Mouse (Mus musculus): Measurements from ENCODE around the gene Arhgap22.

Gene Arhgap22

DNA sequence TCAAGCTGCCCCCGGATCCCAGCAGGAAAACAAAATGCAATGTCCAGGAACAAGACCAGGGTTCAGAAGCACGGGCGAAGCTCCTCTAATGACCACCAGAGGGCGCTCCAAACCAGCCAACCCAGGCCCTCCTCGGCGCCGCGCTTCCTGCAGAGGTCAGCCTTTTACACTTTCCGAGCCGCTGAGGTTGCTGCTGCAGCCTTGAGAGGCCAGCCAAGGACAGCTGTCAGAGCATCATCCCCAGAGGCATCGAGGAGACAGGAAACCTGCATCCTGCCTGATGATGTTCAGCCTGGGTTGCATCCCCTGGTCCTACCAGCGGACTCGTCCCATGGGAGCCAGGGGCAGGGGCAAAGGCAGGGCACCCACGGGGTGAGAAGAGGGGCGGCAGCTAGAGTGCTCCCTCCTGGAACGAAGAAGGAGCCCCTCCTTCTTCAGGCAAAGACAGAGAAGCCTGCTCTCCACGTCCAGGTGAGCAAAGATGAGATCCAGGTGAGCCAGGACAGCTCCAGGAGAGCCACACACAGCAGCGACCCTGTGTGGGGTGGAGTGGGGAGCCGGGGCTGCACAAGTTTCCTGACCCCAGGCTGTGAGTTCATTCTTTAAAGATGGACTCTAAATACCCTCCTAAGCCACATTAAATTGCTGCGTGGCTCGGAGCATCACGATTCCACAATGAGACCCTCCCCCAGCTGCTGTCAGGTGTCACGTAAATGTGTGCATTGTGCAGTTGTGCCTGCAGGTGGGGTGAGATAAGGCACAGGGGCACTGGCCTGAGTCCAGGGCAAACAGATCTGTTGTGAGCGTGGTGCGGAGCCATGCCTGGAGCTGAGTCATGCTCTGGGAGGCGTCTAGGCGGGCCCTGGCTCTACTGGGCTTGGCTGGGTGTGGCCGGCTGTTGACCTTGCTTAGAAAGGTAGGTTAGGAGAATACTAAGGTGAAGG is at the start of gene Arhgap22:
TSS of gene Arhgap22 (plus strand) at position 204 of the 944 bp plus-strand sequence.
- peak; percentile 50 for DNase-seq (ENCODE audit: low read depth, low spot score)

DNA sequence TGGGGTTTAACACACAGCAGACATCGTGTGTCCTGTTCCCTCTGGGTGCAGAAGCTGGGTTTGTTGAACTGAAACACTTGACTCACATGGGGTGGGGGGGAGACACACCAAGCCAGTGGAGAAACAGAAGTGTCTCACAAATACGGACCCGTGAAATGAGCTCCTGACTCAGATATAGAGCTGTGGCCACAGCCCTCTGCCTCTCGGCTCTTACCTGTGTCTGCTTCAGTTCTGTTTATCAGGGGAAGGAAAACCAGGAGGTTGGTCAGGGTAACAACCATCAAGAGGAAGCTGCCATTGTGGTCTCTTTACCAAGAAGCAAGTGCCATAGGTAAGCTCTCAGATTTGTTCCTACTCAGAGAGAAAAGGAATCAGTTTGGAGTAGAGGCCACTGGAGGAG is 45.1 kb upstream of the Arhgap22 start:
- no peak for DNase-seq (ENCODE audit: low read depth, low spot score)

DNA sequence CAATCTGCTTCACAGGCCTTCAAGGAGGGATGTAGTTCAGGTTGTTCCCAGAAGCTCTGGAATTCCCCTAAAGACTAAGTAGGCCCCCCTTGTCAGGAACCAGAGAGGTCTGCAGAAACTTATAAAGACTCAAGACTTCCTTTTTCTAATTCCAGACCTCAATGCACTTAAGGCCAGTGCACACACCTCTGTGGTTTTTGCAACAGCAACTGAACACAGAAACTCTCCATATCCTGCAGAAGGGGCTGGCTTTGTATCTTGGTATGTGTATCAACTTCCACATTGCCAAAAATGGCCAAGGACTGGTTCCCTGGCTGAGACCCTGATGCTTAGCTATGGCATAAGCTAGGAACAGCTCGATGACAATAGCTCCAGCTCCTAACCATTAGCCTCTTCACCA is 41.9 kb upstream of the Arhgap22 start:
- DNase-seq (ENCODE audit: low read depth, low spot score) = no peak

DNA sequence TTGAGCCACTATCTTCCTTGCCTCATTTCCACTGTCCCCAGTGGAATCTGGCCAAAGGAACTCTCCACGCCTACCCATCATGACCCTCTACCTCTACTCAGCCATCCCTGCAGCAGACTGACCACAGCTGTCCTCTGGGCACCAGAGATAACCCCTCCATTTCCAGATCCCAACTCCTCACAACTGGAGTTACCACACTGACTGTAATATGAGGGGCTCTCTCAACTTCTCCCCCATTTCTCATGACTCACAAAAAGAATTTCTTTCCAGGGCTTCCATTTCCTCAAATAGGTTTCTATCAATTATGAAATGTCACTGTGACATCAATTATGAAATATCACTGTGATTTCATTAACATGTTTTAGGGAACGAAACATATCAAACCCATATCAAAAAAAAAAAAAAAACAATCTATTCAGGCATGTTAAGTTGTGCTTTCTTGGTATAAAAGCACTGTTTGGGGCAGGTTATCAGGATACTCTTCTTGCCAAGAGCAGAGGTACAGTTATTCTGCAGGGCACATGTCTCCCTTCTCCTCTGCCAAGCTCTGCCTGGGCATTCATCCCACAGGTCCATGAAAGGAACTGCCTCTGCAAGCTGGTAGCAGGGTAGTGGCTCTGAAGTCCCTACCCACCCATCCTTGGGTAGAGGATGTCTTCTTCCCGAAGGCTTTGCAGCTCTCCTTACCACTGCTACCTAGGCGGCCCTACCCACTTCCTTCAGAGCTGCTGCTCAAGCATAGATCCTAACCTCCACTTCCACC is 38.6 kb upstream of the Arhgap22 start:
- DNase-seq (ENCODE audit: low read depth, low spot score) = no peak

DNA sequence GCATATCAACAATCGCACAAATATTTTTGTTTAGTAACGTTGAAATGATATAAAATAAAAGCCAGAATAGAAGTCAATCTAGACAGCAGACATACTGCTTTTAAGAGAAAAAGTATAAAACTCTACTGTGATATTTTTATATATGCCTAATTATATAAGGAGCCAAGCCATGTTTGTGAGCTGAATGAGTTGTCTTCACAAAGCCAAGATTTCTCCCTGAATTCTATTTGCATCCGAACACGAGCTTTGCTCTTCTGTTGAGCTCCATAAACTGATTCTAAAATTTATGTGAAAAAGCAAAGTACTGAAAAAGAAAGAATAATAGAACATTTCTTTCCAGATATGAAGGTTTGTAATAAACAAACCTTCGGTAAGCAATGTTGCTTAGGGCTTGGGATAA is 33.7 kb upstream of the Arhgap22 start:
- no peak for DNase-seq (ENCODE audit: low read depth, low spot score)

DNA sequence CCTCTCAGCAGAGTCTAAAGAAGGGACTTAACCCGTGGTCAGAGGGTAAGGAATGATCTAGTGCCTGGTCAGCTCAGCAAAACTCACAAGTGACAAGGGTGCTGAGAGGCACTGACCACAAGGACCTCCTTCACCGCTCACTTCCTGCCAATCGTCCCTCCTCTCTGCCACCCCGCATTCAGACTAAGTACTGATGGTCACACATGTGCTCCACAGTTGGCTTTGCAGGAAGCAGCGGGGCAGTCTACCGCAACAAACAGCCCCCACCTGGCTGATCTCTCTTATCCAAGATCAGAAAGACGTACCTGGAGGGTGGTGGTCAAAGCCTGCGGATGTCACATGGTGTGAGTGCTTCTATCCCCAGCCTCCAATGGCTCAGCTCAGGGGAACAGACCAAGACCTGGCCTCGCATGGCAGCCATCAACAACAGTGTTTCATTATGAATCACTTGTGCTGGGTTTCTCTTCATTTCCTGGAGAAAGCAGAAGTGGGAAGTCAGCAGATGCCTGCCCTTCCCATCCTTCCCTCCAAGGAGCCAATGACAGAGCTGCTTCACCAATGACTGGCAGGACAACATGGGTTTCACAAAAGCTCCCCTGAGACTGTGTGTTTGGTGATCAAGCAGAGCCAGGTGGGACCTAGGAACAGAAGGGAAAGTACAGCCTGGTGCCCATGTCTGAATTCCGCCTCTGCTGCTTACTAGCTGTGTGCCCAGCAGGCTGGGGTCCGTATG is 28.6 kb upstream of the Arhgap22 start, which contains the start of gene Wdfy4:
TSS of gene Wdfy4 (minus strand) at position 441 of the 733 bp plus-strand sequence.
- no peak for DNase-seq (ENCODE audit: low read depth, low spot score)

DNA sequence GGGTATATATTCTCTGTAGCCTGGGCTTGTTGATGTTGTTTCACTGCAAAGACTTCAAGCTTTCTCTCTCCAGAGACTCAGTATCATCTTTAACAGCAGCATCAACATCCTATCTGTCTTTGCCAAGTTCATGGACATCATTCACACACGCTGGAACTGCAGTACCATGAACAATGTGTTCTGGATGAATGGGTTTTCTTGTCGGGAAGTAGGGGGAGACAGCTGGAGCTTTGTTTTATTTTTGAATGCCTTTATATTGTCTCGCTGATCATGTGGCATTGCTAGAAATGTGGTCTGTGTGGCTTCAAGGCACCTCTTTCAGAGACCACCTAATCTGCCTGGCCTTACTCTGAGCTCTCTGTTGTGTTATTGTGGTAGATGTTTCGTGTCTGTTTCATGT is 26.6 kb upstream of the Arhgap22 start:
- no peak for DNase-seq (ENCODE audit: low read depth, low spot score)

DNA sequence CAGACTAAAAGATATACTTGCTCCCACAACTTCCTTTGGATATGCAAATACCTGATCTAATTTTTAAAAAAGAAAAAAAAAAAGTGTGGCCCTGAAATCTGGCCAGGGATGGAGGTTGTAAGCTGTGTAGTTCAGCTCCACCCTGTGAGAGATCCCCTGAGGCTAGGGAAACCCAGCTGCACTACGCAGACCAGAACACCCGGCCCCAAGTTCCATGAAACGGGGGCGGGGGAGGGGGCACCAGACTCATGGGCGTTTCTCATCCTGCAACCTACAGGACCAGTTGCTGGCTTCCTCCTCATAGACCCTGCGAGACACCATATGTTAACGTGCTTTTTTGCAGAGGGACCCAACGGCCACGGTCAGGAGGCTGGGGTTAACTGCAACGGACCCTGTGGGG is 24.6 kb upstream of the Arhgap22 start:
- no peak for DNase-seq (ENCODE audit: low read depth, low spot score)

DNA sequence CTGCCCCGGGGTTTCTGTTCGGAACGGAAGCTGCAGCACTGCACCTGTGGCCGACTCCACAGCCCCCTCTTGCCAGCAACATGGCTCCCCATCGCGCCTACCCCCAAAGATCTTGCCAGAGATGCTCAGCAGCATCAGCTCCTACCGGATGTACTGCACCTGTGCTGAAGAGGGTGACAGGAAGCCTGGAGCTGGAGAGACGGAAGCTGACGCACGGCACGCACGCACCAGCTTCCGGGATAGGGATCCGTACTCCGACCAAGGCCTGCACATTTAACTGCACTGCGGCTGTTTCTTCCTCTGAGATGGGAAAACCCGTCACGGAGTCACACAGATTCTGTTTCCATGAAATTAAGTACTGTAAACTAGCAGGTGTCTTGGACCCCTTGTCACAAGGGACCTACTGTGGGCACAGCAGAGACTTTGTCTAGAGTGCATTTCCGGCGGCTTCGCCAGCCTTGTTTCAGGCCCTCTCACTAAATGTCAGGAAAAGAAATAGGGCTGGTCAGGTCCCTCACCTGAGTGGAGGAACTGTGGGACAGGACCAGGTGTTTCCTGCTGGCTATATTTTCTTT is 23.9 kb upstream of the Arhgap22 start:
- DNase-seq (ENCODE audit: low read depth, low spot score) = no peak

DNA sequence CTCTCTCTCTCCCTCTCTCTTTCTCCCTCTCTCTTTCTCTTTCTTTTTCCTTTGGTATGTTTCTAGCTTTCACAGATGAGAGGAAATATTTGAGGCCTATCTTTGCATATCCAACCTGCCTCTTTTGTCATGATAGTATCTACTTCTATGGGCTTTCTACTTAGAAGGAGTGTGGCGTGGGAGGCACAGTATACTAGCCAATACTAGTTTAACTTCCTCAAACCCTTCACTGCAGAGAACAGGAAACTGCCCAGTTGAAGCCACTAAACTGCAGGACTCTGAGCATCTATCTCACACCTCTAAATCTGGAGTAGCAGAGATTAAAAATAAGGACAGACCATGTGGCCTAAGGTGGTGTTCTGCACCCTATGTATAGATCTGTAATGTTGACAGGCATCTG is 23.2 kb upstream of the Arhgap22 start:
- no peak for DNase-seq (ENCODE audit: low read depth, low spot score)

DNA sequence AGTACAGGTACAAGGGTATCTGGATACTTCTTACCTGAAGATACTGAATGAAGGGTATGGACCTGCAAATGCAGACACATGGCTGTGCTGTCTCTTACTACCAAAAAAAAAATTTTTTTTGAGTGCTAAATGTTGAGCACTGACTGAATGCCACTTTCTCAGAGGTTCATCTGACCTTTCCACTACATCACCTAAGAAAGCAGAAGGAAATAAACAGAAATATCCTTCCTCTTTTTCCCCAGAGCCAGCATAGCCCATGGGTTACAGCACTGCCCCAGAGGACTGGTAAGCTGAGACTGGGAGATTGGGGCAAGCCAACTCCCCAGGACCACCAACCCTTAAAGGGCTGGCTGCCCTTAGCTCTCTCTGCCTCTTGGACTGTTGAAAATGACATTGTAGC is 20.1 kb upstream of the Arhgap22 start:
- no peak for DNase-seq (ENCODE audit: low read depth, low spot score)

DNA sequence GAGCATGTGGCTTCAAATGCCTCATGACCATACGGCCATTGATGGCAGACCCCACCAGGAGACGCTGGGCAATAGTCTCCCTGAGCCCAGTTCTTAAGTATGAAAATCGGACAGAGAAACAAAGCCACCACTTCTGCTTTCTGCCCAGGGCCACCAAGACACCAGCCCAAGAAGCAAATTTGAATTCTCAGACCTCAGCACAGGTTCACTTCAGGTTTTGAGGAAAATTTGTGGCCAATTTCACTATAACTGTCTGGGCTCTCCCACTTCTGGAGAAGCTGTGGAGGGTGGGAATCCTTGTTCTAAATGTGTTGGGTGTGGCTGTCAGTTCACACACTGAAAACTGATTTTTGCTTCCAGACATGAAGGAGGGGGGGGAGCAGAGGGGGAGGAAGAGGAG is 19.6 kb upstream of the Arhgap22 start:
- DNase-seq (ENCODE audit: low read depth, low spot score) = no peak

DNA sequence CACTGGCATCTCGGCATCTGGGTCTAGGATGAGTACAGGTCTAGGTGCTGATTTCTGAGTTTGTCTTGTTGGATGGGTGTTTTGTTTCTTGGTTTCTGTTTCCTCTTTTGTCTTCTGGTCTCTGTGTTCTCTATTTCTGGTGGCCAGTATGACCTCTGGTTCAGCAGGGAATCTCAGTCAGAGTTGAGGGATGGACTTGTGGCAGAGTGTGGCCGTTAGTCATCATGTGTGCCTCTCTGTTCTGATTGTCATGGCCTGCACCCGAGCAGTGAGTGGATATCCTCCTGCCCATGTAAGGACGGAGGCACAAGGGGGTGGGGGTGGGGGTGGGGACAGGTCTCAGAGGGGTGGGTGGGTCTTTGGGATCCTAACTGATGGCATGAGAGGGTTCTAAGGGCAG is 11.7 kb upstream of the Arhgap22 start:
- no peak for DNase-seq (ENCODE audit: low read depth, low spot score)

DNA sequence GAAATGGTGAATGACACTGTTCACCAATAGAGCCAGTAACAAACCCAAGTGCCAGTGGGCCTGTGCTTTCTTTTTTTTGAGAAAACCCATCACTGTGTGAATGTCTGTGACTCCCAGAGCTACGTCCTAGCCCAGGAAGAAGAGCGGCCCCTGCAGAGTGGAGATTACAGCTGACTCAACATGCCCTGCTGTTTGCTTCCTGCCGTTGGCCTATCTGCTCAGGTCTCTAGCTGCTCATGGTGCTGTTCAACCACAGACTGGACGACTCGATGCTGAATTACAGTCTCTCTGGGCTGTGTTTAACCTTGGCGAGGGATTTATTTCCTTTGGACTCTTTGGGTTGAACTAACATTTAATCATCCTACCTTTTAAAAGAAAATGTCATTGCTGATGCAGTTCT is 10.9 kb upstream of the Arhgap22 start:
- no peak for DNase-seq (ENCODE audit: low read depth, low spot score)

DNA sequence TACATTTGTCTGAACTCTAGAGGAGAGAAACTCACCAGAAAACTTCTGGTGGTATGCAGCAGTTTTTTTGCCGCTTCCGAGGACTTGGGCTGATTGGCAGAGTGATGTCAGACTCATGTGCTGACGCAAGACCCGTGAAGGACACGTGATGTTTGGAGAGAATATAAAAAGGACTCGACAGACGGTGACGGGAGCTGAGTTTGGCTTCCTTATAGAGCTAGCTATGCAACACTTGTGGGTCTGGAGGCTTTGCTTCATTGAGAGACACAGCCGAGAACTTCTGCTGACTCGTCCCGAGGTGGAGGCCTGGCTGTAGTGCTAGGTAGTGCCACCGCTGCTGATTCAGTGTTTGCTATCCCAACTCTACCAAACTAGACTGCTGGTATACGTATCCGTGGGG is 10.0 kb upstream of the Arhgap22 start:
- DNase-seq (ENCODE audit: low read depth, low spot score) = no peak

DNA sequence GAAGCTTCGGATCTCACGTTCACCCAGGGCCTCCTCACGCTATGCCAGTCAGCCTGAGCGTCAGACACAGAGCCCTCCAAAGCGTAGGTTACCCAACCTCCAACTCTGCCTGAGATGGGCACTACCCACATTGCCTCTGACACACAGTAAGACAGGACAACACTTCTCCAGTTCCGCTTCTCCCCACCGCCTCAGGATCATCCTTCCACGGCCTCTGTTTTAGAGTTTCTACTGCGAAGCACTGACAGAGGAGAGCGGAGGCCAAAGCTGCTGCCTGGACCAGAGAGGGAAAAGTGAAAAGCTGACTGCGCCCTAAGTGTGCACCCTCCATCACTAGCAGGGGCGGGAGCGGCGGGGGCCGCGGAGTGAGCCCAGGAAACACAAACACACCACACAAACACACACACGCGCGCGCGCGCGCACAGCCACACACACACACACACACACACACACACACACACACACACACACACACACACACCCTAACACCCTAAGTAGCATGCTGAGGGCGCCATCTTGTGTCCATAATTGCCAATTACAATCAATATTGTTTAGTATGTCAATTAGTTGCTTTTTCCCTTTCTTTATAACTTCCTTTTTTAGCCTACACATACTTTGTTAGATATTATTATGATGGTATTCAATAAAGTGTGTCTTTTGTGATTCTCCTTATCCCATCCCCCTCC is 8.4 kb upstream of the Arhgap22 start:
- DNase-seq (ENCODE audit: low read depth, low spot score) = no peak

DNA sequence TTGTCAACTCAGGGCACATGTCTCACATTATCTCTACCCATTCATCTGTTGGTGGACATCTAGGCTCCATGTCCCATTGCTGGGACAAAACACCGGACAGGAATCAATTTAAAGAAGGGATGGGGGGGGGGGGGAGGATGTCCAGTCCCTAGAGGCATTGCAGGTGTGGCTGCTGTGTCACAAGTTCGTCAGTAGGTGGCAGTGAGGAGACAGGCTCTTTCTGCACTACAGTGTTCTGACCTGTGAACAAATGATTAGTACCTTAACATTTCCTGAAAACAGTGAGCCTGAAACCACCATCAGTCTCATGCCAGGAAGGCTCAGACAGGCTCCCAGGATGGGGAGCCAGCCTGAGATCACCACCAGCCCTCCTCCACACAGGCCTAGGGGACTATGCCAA is 6.8 kb upstream of the Arhgap22 start:
- no peak for DNase-seq (ENCODE audit: low read depth, low spot score)

DNA sequence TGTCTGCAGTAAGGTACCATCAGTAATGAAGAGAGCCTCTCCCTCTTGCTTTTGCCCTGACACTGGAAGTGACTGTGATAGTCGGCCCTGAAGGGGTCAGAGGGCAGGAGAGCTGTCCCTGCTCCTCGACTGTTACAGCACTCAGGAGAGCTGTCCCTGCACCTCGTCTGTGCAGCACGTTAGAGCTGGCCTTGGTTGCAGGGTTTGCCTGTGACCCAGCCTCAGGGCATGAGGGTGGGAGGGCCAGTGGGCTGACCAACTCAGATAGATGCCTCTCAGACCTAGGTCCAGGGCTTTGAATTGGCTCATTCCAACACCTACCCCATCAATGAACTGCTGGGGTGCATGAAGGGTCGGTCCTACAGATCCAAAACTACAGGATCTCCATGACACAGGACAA is 5.5 kb upstream of the Arhgap22 start:
- DNase-seq (ENCODE audit: low read depth, low spot score) = no peak

DNA sequence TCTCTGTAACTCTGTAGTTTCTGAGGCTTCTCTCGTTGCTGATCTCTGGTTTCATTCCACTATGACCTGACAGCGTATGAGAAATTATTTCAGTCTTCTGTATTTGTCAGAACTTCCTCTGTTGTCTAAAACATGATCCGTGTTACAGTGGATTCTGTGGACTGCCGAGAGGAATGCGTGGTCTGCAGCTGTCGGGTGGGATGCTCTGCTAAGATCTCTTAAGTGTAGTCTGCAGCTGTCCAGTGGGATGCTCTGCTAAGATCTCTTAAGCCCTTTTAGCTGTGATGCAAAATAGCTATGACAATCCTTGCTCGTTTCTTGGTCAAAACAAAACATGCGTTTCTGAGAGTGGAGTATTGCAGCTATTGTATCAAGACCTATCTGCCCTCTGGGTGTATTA is 3.0 kb upstream of the Arhgap22 start:
- no peak for DNase-seq (ENCODE audit: low read depth, low spot score)

DNA sequence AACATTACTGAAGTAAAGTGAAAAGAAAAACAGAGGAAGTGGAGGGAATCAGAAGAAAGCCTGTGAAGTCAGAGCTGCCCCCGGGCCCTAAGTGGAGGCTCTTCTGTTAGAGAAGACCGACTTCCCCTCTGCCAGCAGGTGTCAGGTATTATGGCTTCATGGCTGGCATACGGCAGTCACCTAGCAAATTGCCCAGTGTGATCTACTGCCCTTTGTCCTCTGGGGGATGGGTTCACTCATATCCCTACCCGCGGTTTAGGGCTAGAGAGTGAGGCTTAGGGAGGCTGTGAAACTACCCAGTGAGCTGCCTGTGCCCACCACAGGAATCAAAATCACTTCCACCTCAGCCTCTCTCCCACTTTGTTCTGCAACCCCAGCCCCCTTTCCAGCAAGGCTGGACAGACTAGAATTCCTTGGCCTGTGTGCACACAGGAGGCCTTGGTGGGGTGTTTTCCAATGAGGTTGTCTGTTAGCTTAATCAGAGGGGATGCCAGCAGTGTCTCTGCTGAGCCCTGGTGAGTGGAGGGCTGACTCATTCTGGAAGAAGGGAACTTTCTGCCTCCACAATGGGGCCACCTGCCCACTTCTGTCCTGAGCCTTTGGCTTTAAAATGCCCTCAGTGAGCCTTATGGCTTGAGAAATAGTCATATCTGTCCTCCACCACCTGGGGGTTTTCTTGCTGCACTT is 1.4 kb upstream of the Arhgap22 start:
- no peak for DNase-seq (ENCODE audit: low read depth, low spot score)

DNA sequence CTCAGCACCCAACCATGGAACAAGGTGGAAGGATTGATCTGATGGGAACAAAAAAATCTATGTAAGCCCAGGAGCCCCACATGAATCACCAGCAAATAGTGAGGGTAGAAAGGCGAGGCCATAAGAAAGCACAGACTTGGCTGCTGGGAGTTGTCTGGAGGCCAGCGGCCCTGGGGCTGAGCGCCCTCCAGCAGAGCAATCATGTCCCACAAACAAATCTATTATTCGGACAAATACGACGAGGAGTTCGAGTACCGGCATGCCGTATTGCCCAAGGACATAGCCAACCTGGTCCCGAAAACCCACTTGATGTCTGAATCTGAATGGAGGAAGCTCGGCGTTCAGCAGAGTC is 892 bp upstream of the Arhgap22 start:
- no peak for DNase-seq (ENCODE audit: low read depth, low spot score)

Data from retina, adult 2 months (tissue).